Mouse (Mus musculus) thymus, postnatal 4 days (tissue): ENCODE data around the gene Ebf3.

Experiments
- DNase-seq: peaks from one replicate; pipeline ENCODE4 v3.0.0; 2021

The Ebf3 gene

GRCm38 (mm10) chr7:137311341-137312110 lies 2.7 kb downstream of the Ebf3 start:
- no peak for DNase-seq

DNA sequence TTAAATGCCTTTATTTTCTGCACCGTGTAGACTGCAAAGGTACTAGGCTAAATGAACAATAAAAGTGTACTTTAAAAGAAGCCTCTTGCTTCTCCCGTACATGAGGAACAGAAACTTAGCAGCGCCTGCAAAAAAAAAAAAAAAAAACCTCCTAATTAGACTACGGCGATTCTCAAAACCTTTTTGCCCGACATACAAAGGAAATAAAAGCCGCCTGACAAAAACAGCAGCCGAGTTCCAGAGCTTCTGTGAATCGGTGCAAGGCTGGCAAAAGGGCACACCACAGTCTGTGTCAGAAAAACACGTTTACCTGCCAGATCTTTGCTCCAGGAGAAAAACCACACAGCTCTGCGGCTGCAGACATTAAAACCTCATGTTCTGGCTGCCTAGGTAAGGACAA lies 3.4 kb downstream of the Ebf3 start:
- no peak for DNase-seq

GRCm38 (mm10) chr7:137310091-137310761 lies 4.0 kb downstream of the Ebf3 start:
- DNase-seq, result peak; percentile 28

DNA sequence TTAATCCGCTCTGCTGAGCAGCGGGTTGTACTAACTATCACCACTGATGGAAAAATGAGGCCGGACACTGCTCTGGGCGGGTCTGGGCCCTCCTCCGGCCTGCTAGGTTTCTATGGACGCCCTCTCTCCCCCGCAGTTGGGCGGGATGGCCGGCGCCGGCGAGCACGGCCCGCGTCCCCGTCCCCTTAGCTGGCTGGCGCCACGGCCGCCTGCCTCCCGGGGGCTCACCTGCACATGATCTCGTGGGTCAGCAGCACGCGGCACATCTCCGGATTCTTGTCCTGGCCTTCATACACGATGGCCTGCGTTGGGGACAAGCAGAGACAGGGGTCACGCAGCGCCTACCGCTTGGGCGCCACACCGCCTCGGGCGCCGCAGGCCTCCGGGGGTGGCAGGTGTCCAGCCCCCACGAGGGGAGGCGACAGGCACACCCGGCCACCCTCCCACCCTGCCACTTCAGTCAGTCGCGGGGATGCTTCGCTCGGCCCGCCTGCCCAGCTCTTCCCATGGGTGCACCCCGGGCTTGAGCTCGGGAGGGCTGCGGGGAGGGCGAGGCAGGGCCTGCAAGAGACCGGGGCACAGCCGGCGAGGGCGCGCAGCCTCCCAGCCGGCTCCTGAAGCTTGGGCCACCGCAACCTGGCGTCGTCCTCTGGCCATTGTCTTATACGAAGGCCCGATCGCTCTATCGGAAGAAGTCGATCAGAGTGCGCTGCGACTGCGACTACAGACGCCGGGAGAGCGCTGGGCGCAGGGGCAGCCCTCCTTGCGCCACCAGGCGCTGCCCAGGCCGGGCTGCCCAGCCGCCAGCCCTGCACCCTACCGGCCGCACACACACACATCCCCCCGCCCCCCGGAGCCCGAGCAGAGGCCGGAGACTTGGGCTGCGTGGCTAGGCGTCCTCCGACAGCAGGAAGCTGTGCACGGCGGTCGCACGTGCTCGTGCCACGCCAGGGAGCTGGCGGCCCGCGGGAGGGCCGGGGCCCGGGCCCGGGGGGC lies 4.9 kb downstream of the Ebf3 start:
- DNase-seq, result peak; percentile 28

- no peak for DNase-seq
These were observed 5.9 kb downstream of the Ebf3 start for GRCm38 (mm10) chr7:137308061-137309060.

GRCm38 (mm10) chr7:137307131-137307530 lies 7.1 kb downstream of the Ebf3 start:
- no peak for DNase-seq

DNA sequence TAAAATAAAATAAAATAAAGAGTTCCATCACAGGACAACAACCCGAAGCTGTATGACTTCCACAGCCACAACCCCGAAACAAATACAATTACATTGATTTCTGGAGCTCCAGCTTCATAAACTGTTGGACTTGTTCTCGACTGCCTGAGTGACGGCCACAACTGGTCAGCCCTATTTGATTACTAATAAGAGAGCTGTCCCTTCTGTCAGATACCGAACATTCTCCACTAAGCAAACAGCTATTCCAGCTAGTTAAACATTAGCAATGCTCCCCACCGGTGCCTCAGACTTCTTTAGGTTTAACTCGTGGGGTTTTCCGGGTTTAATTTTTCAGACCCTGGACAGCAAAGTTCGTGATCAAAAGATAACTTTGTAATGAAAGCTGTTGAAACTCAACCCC lies 8.1 kb downstream of the Ebf3 start:
- no peak for DNase-seq

- no peak for DNase-seq
These were observed 10.5 kb downstream of the Ebf3 start for GRCm38 (mm10) chr7:137303776-137304171.

DNA sequence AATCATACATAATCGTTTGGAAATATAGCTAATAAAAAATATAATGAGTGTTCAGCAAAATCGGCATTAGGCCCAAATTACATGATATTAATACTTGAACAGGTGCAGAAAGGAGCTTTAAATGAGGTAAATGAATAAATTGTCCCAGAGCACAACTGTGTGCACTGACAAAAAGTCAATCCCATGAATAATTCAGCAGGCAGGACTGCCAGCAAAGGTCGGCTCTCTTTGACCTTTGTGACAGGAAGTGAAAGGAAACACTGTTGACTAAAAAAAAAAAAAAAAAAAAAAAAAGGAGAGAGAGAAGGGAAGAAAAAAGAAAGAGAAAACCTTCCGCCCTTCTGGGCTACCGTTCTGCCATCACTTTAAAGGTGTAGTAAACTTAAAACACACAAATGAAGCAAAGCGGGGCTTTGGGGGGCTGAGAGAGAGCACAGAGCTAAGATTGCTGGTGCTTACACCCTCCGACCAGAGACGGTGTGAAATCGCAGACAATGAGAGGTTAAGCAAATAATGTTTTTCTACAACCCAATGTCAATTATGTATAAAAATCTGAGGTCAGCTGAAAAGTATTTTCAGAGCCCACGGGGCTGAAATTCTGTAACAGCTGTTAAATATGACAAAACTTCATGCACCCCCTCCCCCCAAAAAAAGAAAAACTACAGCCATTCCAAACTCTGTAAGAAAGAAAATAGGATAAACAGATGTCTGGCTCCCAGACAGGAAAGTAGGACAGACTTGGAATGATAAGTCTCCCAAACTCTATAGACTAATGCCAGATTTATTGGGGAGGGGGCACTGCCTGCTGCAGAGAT lies 11.1 kb downstream of the Ebf3 start:
- no peak for DNase-seq

DNA sequence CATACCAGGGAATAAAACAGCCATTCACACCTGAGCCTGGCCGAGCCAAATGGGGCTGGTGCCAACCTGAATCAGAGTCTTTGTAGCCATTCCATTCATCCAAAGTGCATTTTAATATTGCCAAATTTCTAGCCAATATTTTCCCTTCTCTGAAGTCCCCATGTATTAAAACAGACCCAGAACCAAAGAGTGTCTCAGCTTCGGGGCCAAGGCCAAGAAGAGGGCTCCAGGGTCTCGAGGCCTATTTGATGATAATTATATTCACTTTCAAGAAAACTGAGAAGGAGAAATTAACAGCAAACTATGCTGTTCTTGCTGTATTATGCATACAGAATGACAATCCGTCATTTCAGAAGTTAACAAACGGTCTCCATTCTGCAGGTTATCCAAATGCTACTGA lies 12.1 kb downstream of the Ebf3 start:
- DNase-seq, result no peak

DNA sequence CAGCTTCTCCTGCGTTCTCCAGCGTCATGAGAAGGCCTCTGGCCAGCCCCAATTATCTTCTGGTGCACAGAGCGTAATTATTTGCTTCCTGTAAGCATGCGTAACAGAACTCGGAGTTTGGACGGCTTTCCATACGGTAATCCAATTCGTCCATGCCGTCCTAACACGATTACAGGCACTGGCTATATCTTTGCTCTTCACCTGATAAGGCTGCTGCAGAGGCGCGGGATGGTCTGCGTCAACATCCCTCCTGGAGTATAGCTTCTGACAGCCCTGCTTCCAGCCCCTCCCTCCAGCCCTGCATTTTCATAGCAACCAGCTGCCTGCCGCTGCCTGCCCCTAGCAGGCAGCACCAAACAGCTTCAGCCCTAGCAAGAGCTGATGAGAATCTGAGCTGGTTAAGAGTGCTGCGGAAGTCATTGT lies 12.9 kb downstream of the Ebf3 start:
- no peak for DNase-seq

- DNase-seq, result no peak
These were observed 13.4 kb downstream of the Ebf3 start for GRCm38 (mm10) chr7:137300826-137301225.

GRCm38 (mm10) chr7:137300169-137300568 lies 14.1 kb downstream of the Ebf3 start:
- no peak for DNase-seq

DNA sequence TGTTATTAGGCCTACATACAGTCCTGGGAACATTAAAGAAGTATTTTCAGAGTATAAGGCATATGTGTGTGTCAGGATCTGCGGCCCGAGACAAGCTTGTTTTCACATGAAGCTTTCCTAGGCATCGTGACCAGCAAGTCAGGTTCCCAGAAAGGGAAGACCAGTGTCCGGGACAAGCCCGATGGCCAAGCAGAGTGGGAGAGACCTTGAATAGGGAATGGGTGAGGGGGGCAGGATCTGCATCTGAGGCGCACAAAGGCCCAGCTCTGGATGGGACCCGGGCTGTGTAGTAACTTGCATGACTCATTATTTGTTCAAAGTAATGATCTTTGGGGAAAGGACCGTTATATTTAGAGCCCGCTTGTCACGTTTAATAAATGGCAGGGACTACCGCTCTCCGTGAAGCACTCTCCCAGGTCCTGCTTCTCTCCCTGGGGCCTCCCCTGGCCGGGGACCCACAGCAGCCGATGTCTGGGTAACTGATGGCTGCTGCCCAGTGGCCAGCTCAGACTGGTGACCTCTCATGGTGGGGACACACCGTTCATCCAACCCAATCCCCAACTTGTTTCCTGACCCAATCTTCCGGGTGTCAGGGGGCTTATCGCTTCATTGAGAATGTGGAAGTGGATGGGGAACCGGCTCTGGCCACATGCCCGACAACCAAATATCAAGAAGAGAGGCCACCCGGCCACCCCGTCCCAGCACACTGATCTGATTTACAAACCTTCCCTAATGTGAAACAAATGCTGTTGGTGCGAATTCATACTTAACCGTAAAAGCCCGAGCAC lies 16.5 kb downstream of the Ebf3 start:
- no peak for DNase-seq

DNA sequence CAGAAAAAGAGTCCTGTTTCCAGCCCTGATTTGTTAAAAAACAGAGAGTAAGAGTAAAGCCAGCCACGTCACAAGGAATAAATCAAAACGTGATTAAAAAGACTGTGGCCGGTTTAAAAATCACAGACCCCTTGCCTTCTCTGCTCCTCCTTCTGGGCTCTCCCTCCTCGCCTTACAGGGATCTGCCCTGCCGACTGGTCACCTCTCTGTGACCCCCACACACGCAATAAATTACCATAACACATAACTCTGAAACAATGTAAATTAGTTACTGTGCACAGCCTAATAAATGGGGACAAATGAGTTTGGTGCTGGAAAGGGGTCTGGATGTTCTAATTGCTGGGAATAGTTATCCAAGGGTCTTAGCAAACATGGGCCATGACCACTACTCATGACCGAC lies 17.1 kb downstream of the Ebf3 start:
- no peak for DNase-seq

DNA sequence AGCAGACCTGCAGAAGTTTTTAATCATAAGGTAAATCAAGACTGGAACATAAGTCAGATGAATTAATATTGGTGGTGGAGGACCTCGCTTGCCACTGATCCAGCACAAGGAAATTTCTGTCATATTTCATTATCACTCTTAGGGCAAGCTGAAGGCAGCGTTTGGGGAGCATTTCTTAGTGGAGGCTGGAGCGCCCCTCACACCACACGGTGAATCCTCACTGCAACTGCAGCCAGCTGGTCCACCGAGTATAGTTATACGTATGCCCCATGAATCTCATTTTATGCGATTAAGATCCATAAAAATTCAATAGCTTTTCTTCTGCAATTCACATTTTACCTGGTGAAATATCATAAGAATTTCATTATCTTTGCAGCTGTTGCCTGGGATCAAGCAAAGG lies 18.6 kb downstream of the Ebf3 start:
- DNase-seq, result no peak

- no peak for DNase-seq
These were observed 19.8 kb downstream of the Ebf3 start for GRCm38 (mm10) chr7:137294446-137294845.

DNA sequence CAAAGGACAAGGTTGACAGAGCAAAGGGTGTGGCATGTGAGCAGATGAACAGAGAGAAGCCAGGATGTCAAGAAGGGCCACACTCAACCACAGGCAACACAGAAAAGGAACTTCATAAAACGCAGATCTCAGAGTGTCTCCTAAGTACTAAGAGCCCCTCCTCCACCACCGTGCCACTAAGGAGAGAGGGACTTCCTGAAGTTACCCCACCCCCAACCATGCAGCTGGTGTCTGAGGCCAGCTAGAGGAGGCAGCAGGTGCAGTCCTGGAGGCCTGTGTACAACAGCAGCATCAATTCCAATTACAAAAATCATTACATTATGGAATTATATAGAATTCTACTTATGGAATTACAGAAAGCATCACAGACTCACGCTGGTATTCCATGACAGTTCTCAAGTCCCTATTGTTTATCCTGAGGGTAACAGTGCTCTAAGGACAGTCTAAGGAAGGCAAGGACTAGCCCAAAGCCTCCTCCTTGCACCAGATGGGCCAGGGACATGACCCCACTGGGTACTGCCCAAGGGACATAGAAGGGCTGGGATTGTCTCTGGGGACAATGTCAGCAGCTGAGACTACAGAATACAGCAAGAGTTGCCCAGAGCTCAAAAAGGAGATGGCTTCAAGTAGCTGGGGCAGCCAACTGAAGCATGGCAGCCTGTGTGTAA lies 24.8 kb downstream of the Ebf3 start:
- DNase-seq, result peak; percentile 72

GRCm38 (mm10) chr7:137278171-137278570 lies 36.1 kb downstream of the Ebf3 start:
- DNase-seq, result no peak

GRCm38 (mm10) chr7:137277713-137278112 lies 36.5 kb downstream of the Ebf3 start:
- DNase-seq, result no peak
